Mouse (Mus musculus): Measurements from ENCODE around the gene Vmn2r19. TPM values are rescaled to one million over a fixed set of nuclear protein-coding genes. Genes with fewer than 3 reads are reported as not detected.

The Vmn2r19 gene
- total RNA-seq, 2 experiments from 2014 or later: not detected

Other genes starting within 250 kb of the Vmn2r19 start
- gene Clec4a2, start 201.9 kb upstream of the Vmn2r19 start, total RNA-seq (2021): 1 to 10 TPM; 1.3 to 2.0 TPM
- not detected for gene Clec4b2, start 135.4 kb upstream of the Vmn2r19 start, total RNA-seq (2021)
- gene Clec4n, start 78.5 kb upstream of the Vmn2r19 start, total RNA-seq (2021): not detected
- gene Clec4d, start 46.2 kb upstream of the Vmn2r19 start, total RNA-seq (2021): not detected
- not detected for gene Clec4e, start 18.5 kb upstream of the Vmn2r19 start, total RNA-seq (2021)
- gene Vmn2r20, start 109.8 kb downstream of the Vmn2r19 start, total RNA-seq (2021): not detected
- not detected for gene Vmn2r21, start 225.1 kb downstream of the Vmn2r19 start, total RNA-seq (2021)